Mouse (Mus musculus) central nervous system, embryonic 11.5 days (tissue): ENCODE data around the gene Fgfr2. TPM values are rescaled to one million over a fixed set of nuclear protein-coding genes. Genes with fewer than 3 reads are reported as not detected.

Experiments
- polyA plus RNA-seq: library from polyadenylated mRNA; depleted of rRNA; stranded (reverse); fragments of >200 nt; gene quantifications from 2 replicates; pipeline ENCODE4 v1.2.3, GENCODE M21; 2012; rRNA removed

Fgfr2 gene
- 84.3 and 92.0 TPM in 2 replicates for polyA plus RNA-seq

DNA sequence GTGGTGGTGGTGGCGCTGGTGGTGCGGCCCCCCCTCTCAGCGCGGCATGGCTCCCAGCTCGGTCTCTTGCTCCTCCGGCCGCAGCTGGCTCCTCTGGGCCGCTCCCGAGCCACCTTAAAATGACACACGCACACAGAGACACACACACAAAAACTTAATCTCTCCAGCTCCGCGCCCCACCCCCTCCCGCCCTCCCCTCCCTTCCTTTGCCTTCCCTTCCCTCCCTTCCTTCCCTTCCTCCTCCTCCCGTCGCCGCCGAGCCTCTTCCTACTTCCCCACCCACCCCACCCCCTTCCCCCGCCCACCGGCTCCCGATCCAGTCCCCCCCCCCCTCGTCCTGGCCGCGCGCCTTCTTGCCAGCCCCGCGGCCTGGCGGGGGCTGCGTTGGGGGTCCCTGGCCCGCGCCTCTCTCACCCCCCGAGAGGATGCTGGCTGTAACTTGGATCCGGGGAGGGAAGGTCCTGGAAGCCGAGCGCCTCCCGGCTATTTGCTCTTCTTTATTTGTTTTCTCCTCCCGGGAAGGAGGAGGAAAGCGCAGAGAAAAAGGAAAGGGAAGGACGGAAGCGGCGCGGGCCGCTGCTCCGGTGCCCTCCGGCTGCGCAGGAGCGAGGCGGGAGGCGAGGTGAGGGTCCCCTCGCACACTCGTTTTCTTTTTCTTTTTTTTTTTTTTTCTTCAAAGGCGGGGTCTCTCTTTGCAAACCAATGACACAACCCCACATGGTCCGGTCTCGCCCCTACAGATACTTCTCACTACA is at the start of gene Fgfr2:
Fgfr2 (minus strand) TSS at position 107 of the 755 bp plus-strand sequence.

DNA sequence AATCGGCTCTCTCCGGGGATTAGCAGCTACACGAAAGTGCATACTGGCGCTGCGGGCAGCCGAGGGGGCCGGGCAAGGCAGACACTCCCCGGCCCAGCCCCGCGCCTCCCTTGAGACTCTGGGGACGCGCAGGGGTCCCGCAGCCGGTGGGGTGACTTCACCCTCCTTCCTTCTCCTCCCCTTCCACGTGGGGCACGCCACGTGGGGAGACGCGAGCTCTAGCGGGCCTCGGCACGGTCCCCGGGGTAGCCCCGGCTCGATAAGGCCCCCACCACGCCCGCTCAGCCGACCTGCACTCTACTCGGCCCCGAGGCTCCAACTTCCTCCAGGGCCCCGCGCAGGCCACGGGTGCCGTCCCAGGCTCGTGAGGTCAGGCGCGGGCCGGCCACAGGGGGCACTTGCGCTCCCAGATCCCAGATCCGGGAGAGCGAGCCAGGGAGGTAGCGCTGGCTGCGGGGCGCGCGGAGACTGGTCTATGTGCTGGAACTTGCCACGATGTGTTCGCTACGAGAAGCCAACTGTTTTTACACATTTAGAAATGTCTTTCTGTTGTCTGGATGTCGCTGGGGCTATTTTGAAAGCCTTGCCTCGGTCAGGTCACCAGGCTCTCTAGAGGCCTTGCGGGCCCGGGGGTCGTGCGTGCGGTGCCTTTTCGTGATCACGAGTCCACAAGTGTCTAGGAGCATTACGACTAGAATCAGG is 1.0 kb upstream of the Fgfr2 start, which contains the start of gene Ctbp2:
Ctbp2 (minus strand) TSS at position 356 of the 702 bp plus-strand sequence.

GRCm38 (mm10) chr7:132930850-132931559 is 192.1 kb downstream of the Fgfr2 start, which contains the start of gene Zranb1:
Zranb1 (plus strand) TSS chr7:132931142.

DNA sequence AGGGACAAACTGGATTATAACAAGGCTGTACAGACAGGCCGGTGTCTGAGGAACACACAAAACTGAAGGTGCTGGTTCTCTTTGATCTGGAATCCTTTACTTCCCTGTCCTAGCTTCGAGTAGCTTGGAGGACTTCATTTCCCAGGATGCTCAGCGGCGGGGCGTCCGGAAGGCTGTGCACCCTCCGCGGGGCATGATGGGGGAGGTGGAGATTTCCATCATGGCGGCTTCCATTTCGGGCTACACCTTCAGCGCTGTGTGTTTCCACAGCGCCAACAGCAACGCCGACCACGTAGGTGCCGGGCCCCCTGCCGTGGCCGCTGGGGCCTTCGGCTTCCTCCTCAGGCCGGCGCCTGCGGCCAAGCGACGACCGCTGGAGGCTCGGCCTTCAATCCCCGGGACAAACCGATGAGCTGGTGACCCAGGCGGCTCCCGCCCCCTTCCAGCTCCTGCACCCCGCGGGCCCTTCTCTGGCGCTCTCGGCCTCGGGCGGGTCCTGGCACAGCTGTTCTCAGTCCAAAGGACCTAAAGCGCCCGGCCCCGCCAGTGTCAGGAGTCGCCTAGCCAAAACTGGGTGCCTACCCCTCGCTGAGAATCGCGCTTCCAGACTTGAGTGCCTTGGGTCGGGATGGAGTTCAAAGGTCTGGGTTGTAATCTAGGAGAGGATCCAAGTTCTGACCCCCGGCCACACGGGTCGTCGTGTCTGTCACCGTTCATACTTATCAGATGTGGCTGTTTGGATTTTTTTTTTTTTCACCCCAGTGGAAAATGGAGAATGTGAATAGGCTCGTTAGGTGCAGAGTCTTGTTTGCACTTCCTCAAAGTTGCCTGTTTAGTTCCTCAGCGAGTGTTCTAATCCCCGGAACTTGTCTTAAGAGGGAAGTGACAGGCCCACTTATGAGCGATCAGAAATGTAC is 263.9 kb downstream of the Fgfr2 start, which contains the start of gene Abraxas2:
Abraxas2 (plus strand) TSS at position 184 of the 917 bp plus-strand sequence.

GRCm38 (mm10) chr7:132852173-132852844 is 270.8 kb downstream of the Fgfr2 start, which contains the start of gene Eef1akmt2:
Eef1akmt2 (minus strand) TSS chr7:132852673.

DNA sequence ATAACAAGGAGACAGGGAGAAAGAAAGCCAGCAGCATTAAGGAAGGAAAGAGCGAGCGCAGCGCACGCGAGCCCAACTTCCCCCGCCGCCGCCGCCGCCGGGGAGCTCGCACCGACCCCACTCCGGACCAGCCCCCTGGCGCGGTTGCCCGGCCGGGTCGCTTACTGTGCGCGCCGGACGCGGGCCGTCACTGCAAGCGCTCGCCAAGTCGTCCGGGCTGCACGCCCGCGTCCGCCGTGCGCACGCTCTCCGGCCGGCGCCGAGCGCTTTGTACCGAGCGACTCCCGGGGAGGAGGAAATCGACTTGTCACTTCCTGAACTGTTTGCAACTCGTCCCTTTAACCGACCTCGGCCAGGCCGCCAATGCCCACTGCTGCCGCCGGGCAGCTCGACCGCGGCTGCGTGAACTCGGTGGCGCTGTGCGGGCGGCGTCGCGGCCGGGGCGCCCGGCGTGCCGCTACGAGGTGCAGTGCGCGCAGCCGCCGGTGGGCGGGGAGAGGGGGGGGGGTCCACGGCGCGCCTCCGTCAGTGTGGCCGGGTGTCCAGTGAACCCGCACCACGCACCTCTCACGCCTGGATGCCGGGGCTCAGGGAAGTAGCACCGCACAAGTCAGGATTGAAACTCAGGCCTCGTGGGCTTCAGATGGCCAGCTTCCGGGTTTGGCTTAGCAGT is 309.6 kb downstream of the Fgfr2 start, which contains the start of gene Fam53b:
Fam53b (minus strand) TSS at position 471 of the 673 bp plus-strand sequence.

GRCm38 (mm10) chr7:132610468-132611318 is 512.5 kb downstream of the Fgfr2 start, which contains the start of gene Lhpp:
Lhpp (plus strand) TSS chr7:132610638.

DNA sequence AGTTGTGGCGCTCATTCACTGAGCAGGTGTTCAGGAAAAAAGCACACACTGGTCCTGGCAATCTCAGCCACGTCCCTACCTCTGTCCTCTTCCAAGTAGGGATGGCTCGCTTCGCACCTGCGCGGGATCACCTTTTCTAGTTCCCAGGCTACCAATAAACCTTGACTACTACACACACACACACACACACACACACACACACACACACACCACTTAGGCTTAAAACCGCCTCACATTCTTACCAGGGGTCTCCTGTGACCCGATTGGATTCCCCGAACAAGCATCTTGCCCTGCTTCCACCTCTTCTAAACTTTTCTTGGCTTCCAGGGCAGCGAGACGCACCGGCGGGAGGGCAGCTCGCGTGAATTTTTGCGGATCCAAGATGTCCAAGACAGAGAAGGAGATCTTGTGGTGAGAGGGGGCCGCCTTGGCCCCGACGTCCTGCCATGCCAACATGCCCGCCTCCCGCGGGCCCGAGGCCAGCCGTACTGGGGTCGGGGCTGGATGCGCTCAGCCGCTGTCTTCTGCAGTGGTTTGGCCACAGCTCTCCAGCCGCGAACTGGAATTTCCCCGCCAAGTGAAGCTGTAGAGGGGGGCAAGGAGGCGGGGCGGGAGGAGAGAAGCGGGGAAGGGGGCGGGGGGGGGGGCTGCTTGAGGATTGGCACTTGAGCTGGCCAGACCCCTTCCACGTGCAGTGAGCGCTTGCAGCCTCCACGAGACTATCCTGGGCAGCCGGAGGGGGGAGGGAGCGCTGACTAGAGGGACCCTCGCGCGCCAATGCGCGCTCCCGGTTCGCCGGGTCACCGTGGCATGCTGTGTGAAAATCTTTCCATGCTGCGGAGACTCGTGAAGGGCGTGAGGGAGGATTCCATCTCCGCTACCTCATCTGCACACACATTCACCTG is 523.8 kb downstream of the Fgfr2 start, which contains the start of gene Nkx1-2:
Nkx1-2 (minus strand) TSS at position 567 of the 905 bp plus-strand sequence.

GRCm38 (mm10) chr7:132576116-132576650 is 547.0 kb downstream of the Fgfr2 start, which contains the start of gene Oat:
Oat (minus strand) TSS chr7:132576398.

DNA sequence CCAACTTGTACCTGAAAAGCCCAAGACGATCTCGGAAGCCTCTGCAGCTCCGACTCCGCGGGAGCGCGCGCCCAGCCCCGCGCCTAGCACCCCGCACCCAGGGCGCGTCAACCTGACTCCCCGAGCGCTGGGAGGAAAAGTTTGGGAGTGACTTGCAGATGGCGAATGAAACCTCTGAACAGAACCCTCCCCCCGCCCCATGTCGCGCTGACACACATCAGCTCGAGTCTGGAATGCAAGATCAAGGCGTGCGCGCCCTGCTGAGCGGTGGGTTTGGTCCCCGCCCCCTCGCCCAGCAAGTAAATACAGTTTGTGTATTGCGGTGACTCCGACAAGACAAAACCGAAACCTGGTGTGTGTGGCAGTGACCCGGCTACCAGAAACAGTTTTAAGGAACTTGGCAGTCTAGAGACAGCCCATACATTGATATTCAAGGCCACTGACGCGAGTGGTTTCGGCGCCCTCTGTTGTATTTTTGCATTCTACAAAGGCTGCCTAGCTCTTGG is 806.1 kb downstream of the Fgfr2 start, which contains the start of gene Chst15:
Chst15 (minus strand) TSS at position 193 of the 506 bp plus-strand sequence.

DNA sequence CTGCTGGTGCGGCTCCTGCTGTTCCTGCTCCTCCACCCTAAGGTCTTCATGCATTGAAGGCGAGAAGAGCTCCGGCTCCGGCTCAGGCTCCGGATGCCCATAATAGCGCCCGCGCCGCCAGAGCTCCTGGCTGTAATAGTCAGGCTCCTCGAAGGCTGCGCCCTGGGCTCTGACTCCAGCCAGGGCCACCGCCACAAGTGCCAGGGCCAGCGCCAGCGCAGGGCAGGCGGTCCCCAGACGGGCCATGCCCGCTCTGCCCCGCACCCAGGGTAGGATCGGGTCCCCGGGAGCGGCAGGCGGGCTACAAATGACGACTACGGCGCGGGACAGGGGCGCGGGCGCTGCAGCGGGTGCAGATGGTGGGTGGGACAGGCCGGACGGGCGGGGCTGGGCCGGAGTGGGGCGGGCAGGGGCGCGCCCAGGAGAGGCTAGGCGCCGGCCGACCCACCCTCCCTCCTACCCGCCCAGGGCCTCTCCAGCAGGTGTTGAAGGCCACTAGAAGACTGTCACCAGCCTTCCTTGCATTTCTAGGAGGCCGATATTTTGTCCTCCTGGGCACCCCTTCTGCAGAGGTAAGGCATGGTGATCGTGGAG is 968.7 kb downstream of the Fgfr2 start, which contains the start of gene Cpxm2:
Cpxm2 (minus strand) TSS at position 372 of the 594 bp plus-strand sequence.

GRCm38 (mm10) chr7:131966023-131966915 is 1156.9 kb downstream of the Fgfr2 start, which contains the start of gene Gpr26:
Gpr26 (plus strand) TSS chr7:131966460.

DNA sequence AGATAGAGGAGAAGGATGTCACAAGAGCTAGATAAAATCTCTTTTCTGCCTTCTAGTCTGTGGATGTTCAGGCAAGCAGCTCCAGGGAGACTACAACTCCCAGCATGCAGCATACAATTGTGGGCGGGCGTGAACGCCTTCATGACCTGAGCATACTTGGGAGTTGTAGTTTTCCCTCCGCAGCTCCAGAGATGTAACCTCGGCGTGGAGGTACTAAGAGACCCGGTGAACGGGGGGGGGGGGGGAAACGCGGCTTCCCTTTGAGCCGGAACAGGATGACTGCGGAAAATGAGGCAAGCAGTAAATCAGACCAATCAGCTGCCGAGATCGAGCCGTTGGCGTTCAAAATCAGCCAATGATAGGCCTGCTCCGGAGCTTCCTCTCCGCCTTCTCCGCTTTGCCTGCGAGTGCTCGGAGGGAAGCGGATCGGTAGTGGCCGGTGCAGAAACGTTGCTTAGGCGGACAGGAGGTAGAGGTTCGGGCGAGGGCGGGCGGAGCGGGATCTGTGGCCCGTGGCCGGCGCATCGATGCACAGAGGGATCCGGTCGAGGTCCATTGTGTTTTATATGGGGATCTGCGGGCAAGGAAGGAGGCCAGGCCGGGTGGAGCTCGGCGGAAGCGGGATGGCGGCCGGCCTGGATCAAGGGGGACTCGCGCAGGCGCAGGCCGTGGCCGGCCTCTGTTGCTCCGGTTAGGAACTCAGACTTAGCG is 1563.0 kb downstream of the Fgfr2 start, which contains the start of gene Bub3:
Bub3 (plus strand) TSS at position 237 of the 711 bp plus-strand sequence.

GRCm38 (mm10) chr7:131548473-131548872 is 1574.7 kb downstream of the Fgfr2 start, which contains the start of gene Hmx2:
Hmx2 (plus strand) TSS chr7:131548773.

